Comparison of ENCODE assay signal across 13 mouse cellular contexts in the genomic region with DNA sequence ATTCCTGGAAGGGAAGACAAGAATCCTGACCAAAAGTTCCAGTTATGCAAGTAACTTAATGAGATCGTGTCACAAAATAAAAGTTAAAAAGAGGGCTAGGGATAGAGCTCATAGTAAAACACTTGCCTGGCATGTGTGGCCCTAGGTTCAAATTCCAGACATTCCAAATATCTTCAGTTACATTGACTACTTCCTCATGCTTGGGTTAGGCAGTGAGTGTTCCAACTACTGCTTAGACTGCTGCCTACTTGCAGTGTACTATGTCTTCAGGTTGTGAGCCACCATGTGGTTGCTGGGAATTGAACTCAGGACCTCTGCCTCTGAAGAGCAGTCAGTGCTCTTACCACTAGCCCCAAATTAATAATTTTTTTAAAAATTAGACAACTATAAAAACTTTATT. TPM values are rescaled to one million over a fixed set of nuclear protein-coding genes. Genes with fewer than 3 reads are reported as not detected.
DNase-seq lines count a peak whose midpoint lies in the region; ATAC-seq and TF ChIP-seq lines count a peak whose summit lies in the region.
"Had no signal": no experiment of that assay in that cellular context is flagged by ENCODE, and none has a peak within 500 bp of the region (broad histone marks: within the 10 kb centered on the region; RNA-seq: fewer than 3 reads in every experiment).

No protein-coding gene starts in this region.

- intact Hi-C loops in left cerebral cortex, postnatal 25 days (cut with DNase I): no loop called here
- intact Hi-C loops in left cerebral cortex, postnatal 36 days (cut with DNase I): no loop called here

- peak overlapping the region; percentile 21 for H3K4me2 ChIP-seq in limb, embryonic 12.5 days

- WGBS in kidney, adult 2 months: 13% methylated on average over 1 of the region's 1 CpGs
- 63% methylated on average over 1 of the region's 1 CpGs for WGBS in embryonic facial prominence, embryonic 10.5 days
- WGBS in limb, embryonic 12.5 days: 56% methylated on average over 1 of the region's 1 CpGs

- no peaks in the 10 kb centered on the region for H3K27me3 ChIP-seq in kidney, adult 2 months (replicated peaks; ENCODE audit: control insufficient read depth, insufficient read depth, low read length)
- H3K27me3 ChIP-seq in embryonic facial prominence, embryonic 10.5 days (replicated peaks; ENCODE audit: low read depth, poor library complexity, severe bottlenecking): no peaks in the 10 kb centered on the region
- H3K27me3 ChIP-seq in limb, embryonic 12.5 days: no peaks in the 10 kb centered on the region

- no peak for ATAC-seq in limb, embryonic 12.5 days (ENCODE audit: insufficient number of reproducible peaks, insufficient read depth, low FRiP score, low TSS enrichment, low read depth)
- ATAC-seq: midbrain, embryonic 13.5 days had no signal

- H3K27ac ChIP-seq in kidney, adult 2 months (ENCODE audit: insufficient read depth, low read depth, low read length): no peak overlapping the region
- H3K27ac ChIP-seq in ES-E14 (ENCODE audit: insufficient read depth, low read depth, low read length, poor library complexity, severe bottlenecking): no peak overlapping the region; the same call in 1 of the 2 replicates
- no peak overlapping the region for H3K27ac ChIP-seq in embryonic facial prominence, embryonic 10.5 days (replicated peaks)
- H3K27ac ChIP-seq in limb, embryonic 12.5 days: no peak overlapping the region
- H3K27ac ChIP-seq: layer of hippocampus, adult 2 months; midbrain, embryonic 13.5 days had no signal

- DNase-seq in kidney, adult 2 months: peak; percentile 66
- no peak for DNase-seq in kidney, postnatal 4 days
- DNase-seq in ES-E14 (ENCODE audit: low read depth, low spot score): no peak
- DNase-seq in embryonic facial prominence, embryonic 10.5 days (ENCODE audit: low spot score): no peak
- DNase-seq in left cerebral cortex, postnatal 25 days (ENCODE audit: low spot score in 2 of 2): no peak
- DNase-seq in ovary, adult 18-20 months (ENCODE audit: low spot score): no peak
- DNase-seq in left cerebral cortex, postnatal 36 days (ENCODE audit: low spot score in 2 of 2): no peak
- DNase-seq: cerebellum, adult 9-10 months; gastrocnemius, postnatal 25 days; thymus, postnatal 36 days had no signal

- peaks cover 13% of the 10 kb centered on the region for H3K4me1 ChIP-seq in kidney, adult 2 months (ENCODE audit: control insufficient read depth, insufficient read depth, low read length)
- H3K4me1 ChIP-seq in ES-E14 (ENCODE audit: control insufficient read depth in 2 of 2, insufficient read depth in 2 of 2, low read length in 2 of 2, poor library complexity in 1 of 2): no peaks in the 10 kb centered on the region; a peak in 1 of 4 replicates
- peaks cover 25% of the 10 kb centered on the region for H3K4me1 ChIP-seq in embryonic facial prominence, embryonic 10.5 days
- H3K4me1 ChIP-seq in limb, embryonic 12.5 days (replicated peaks): peaks cover 16% of the 10 kb centered on the region

- TF ChIP-seq POLR2A in kidney, adult 2 months (IDR thresholded peaks at IDR 0.05; ENCODE audit: low read depth, low read length): no peak

- no peak overlapping the region for H3K4me3 ChIP-seq in kidney, adult 2 months (ENCODE audit: insufficient read depth, low read depth, low read length)
- H3K4me3 ChIP-seq in ES-E14 (ENCODE audit: insufficient read depth in 1 of 2, low read depth in 1 of 2, low read length in 2 of 2, poor library complexity in 1 of 2, severe bottlenecking in 1 of 2): peak overlapping the region; percentile 55 to 84
- peak overlapping the region; percentile 91 for H3K4me3 ChIP-seq in embryonic facial prominence, embryonic 10.5 days
- H3K4me3 ChIP-seq in limb, embryonic 12.5 days (replicated peaks): no peak overlapping the region
- H3K4me3 ChIP-seq: layer of hippocampus, adult 2 months had no signal

- no peaks in the 10 kb centered on the region for H3K9me3 ChIP-seq in ES-E14 (ENCODE audit: control insufficient read depth, insufficient read depth, low read depth, low read length)
- no peaks in the 10 kb centered on the region for H3K9me3 ChIP-seq in embryonic facial prominence, embryonic 10.5 days
- H3K9me3 ChIP-seq in limb, embryonic 12.5 days: no peaks in the 10 kb centered on the region
- H3K9me3 ChIP-seq: midbrain, embryonic 13.5 days had no signal

- in situ Hi-C loops in ES-E14 (cut with MboI; ENCODE audit: low sequenced_read_pairs in 2 of 2, unreplicated experiment in 2 of 2): no loop called here

- H3K9ac ChIP-seq in ES-E14 (ENCODE audit: insufficient read depth, low read depth, low read length, poor library complexity, severe bottlenecking): peak overlapping the region; percentile 54
- no peak overlapping the region for H3K9ac ChIP-seq in limb, embryonic 12.5 days (replicated peaks)
- H3K9ac ChIP-seq: midbrain, embryonic 13.5 days had no signal

- H3K36me3 ChIP-seq in kidney, adult 2 months (ENCODE audit: control insufficient read depth, insufficient read depth, low read length): peaks cover 1% of the 10 kb centered on the region; the same call in 1 of the 2 replicates
- peaks cover 27% of the 10 kb centered on the region for H3K36me3 ChIP-seq in ES-E14 (ENCODE audit: control insufficient read depth, insufficient read depth, low read length, poor library complexity, severe bottlenecking)
- peaks cover 61% of the 10 kb centered on the region for H3K36me3 ChIP-seq in embryonic facial prominence, embryonic 10.5 days (replicated peaks)
- peaks cover 23% of the 10 kb centered on the region for H3K36me3 ChIP-seq in limb, embryonic 12.5 days

- no peak for TF ChIP-seq CTCF in kidney, adult 2 months (conservative IDR thresholded peaks at IDR 0.05; ENCODE audit: insufficient read depth, insufficient read length, low read depth, low read length)

TF ChIP-seq in ES-E14, 5 proteins besides CTCF, POLR2A, EP300 and RAD21:
- no peak for TF ChIP-seq ZNF384 (IDR thresholded peaks at IDR 0.05; ENCODE audit: low read depth, low read length)
- TF ChIP-seq ZC3H11A (IDR thresholded peaks at IDR 0.05; ENCODE audit: borderline replicate concordance, low read depth, low read length): no peak
- TF ChIP-seq CHD2 (IDR thresholded peaks at IDR 0.05; ENCODE audit: low read depth, low read length): no peak
- no peak for TF ChIP-seq HCFC1 (IDR thresholded peaks at IDR 0.05; ENCODE audit: borderline replicate concordance, insufficient read depth, low read length)
- no peak for TF ChIP-seq MAFK (IDR thresholded peaks at IDR 0.05; ENCODE audit: insufficient read depth, low read depth, low read length)

RNA-seq across cellular contexts. Expression of gene Nop58, which starts 2.7 kb away (rescaled TPM):
- polyA plus RNA-seq in kidney, adult 2 months (2012; rRNA removed): 8.2 and 11.1 TPM in 2 replicates
- 441 and 569 TPM in 2 replicates for total RNA-seq in ES-E14 (2012; rRNA removed)
- 317 and 319 TPM in 2 replicates for polyA plus RNA-seq in embryonic facial prominence, embryonic 10.5 days (2016; fragmentation: Nextera tagmentation; extraction: Ambion mirVana)
- 275 and 303 TPM in 2 replicates for polyA plus RNA-seq in limb, embryonic 12.5 days (2016; fragmentation: Nextera tagmentation; extraction: Ambion mirVana)
- total RNA-seq in left cerebral cortex, postnatal 25 days (2021): 10 to 100 TPM; 53.4 to 56.1 TPM
- 10 to 100 TPM; 49.8 to 51.3 TPM for total RNA-seq in left cerebral cortex, postnatal 36 days (2021)

RNA-seq across cellular contexts. Expression of gene Sumo1, which starts 16.9 kb away (rescaled TPM):
- 16.1 and 28.5 TPM in 2 replicates for polyA plus RNA-seq in kidney, adult 2 months (2012; rRNA removed)
- 77.9 and 161 TPM in 2 replicates for total RNA-seq in ES-E14 (2012; rRNA removed)
- 564 and 568 TPM in 2 replicates for polyA plus RNA-seq in embryonic facial prominence, embryonic 10.5 days (2016; fragmentation: Nextera tagmentation; extraction: Ambion mirVana)
- polyA plus RNA-seq in limb, embryonic 12.5 days (2016; fragmentation: Nextera tagmentation; extraction: Ambion mirVana): 527 and 531 TPM in 2 replicates
- 100 to 1,000 TPM; 122 to 129 TPM for total RNA-seq in left cerebral cortex, postnatal 25 days (2021)
- total RNA-seq in left cerebral cortex, postnatal 36 days (2021): 100 to 1,000 TPM; 121 to 123 TPM

Comparison
In these comparisons a context has a peak if more than half of its experiments do, and no peak if none do; other contexts are left out.
1. H3K4me3 ChIP-seq: peak in ES-E14 (2 of 2) and embryonic facial prominence, embryonic 10.5 days (single experiment); none in kidney, adult 2 months (single experiment) and limb, embryonic 12.5 days (single experiment).